Mouse (Mus musculus): Measurements from ENCODE around the gene 4930519G04Rik. TPM values are rescaled to one million over a fixed set of nuclear protein-coding genes. Genes with fewer than 3 reads are reported as not detected.
A peak's percentile ranks its signal among the peaks of the same experiment; 100 is the strongest.
"Not testable (repeated sequence)": the region's sequence is repeated elsewhere in the genome, so short reads cannot be mapped to it uniquely, and the experiment has no call there.

Gene 4930519G04Rik
- polyA plus RNA-seq (2015; fragmentation: Nextera tagmentation; extraction: Ambion mirVana) = not detected in 2 replicates

GRCm38 (mm10) chr5:114853364-114853763 is at the start of gene 4930519G04Rik:
Gene 4930519G04Rik, plus strand, starts transcription at chr5:114853664.
- not testable (repeated sequence) for H3K36me3 ChIP-seq; H3K4me3 ChIP-seq (replicated peaks); H3K9ac ChIP-seq; H3K27me3 ChIP-seq; ATAC-seq (ENCODE audit: insufficient number of reproducible peaks, low FRiP score, low TSS enrichment, low read depth); H3K9me3 ChIP-seq (replicated peaks); H3K27ac ChIP-seq (replicated peaks); H3K4me2 ChIP-seq (replicated peaks); H3K4me1 ChIP-seq
- 70% methylated on average over 3 of the region's 5 CpGs for WGBS

GRCm38 (mm10) chr5:114804335-114804734 is 49.1 kb upstream of the 4930519G04Rik start:
- peaks cover 39% of the 10 kb centered on the region for H3K4me1 ChIP-seq
- H3K4me2 ChIP-seq (replicated peaks) = no peak overlapping the region
- H3K9me3 ChIP-seq (replicated peaks) = no peaks in the 10 kb centered on the region
- no peak for ATAC-seq (ENCODE audit: insufficient number of reproducible peaks, low FRiP score, low TSS enrichment, low read depth)
- H3K4me3 ChIP-seq (replicated peaks) = no peak overlapping the region
- H3K27ac ChIP-seq (replicated peaks) = no peak overlapping the region
- H3K9ac ChIP-seq = no peak overlapping the region
- 77% methylated on average over 13 of the region's 13 CpGs for WGBS
- H3K36me3 ChIP-seq = peaks cover 74% of the 10 kb centered on the region
- no peaks in the 10 kb centered on the region for H3K27me3 ChIP-seq

- Histone ChIP-seq H3K4me1 (peaks cover 39% of the 10 kb centered on the region), H3K4me2 (replicated peaks) (no peak overlapping the region), H3K27me3 (no peaks in the 10 kb centered on the region), H3K9me3 (replicated peaks) (no peaks in the 10 kb centered on the region), H3K27ac (replicated peaks) (peak overlapping the region; percentile 22; the same call in 1 of the 2 replicates), H3K9ac (no peak overlapping the region), H3K36me3 (peaks cover 67% of the 10 kb centered on the region), H3K4me3 (replicated peaks) (no peak overlapping the region)
- no peak for ATAC-seq (ENCODE audit: insufficient number of reproducible peaks, low FRiP score, low TSS enrichment, low read depth)
- 32% methylated on average over 3 of the region's 3 CpGs for WGBS
These were observed 48.5 kb upstream of the 4930519G04Rik start for GRCm38 (mm10) chr5:114804958-114805357.

GRCm38 (mm10) chr5:114805436-114806350 is 47.8 kb upstream of the 4930519G04Rik start:
- Histone ChIP-seq H3K9me3 (replicated peaks) (no peaks in the 10 kb centered on the region), H3K4me1 (peaks cover 39% of the 10 kb centered on the region), H3K4me2 (replicated peaks) (no peak overlapping the region), H3K36me3 (peaks cover 64% of the 10 kb centered on the region), H3K27ac (replicated peaks) (peak overlapping the region; percentile 61), H3K27me3 (no peaks in the 10 kb centered on the region), H3K9ac (no peak overlapping the region), H3K4me3 (replicated peaks) (no peak overlapping the region)
- no peak for ATAC-seq (ENCODE audit: insufficient number of reproducible peaks, low FRiP score, low TSS enrichment, low read depth)
- 55% methylated on average over 15 of the region's 15 CpGs for WGBS

DNA sequence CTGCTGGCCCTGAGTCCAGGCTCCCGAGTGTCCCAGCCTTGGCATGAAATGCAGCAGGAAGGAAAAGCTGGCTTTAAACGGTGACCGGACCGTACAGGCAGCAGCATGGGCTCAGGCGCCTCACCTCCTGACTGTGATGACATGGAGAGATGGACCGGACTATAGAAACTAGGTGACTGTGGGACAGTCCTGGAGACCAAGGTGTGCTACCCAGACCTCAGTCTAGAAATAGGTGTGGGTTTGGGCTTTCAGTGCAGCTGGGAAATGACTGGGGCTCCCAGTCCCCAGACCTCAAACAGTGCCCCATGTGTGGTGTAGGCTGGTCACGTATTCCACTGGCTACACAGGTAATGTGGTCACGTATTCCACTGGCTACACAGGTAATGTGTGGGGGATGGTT is 46.8 kb upstream of the 4930519G04Rik start:
- no peak overlapping the region for H3K4me2 ChIP-seq (replicated peaks)
- H3K9ac ChIP-seq = no peak overlapping the region

GRCm38 (mm10) chr5:114807063-114807462 is 46.4 kb upstream of the 4930519G04Rik start:
- Histone ChIP-seq H3K9ac (no peak overlapping the region), H3K9me3 (replicated peaks) (no peaks in the 10 kb centered on the region), H3K36me3 (peaks cover 61% of the 10 kb centered on the region), H3K27ac (replicated peaks) (peak overlapping the region; percentile 75), H3K4me1 (peaks cover 41% of the 10 kb centered on the region), H3K4me2 (replicated peaks) (no peak overlapping the region), H3K4me3 (replicated peaks) (no peak overlapping the region), H3K27me3 (no peaks in the 10 kb centered on the region)
- no peak for ATAC-seq (ENCODE audit: insufficient number of reproducible peaks, low FRiP score, low TSS enrichment, low read depth)
- 38% methylated on average over 9 of the region's 9 CpGs for WGBS

More for the DNA sequence above, 46.8 kb upstream of the 4930519G04Rik start:
- no peak for ATAC-seq (ENCODE audit: insufficient number of reproducible peaks, low FRiP score, low TSS enrichment, low read depth)
- Histone ChIP-seq H3K9me3 (replicated peaks) (no peaks in the 10 kb centered on the region), H3K27me3 (no peaks in the 10 kb centered on the region), H3K4me3 (replicated peaks) (no peak overlapping the region), H3K27ac (replicated peaks) (peak overlapping the region; percentile 75), H3K36me3 (peaks cover 65% of the 10 kb centered on the region), H3K4me1 (peaks cover 39% of the 10 kb centered on the region)
- WGBS = 79% methylated on average over 8 of the region's 8 CpGs

GRCm38 (mm10) chr5:114807468-114807867 is 46.0 kb upstream of the 4930519G04Rik start:
- Histone ChIP-seq H3K9ac (no peak overlapping the region), H3K9me3 (replicated peaks) (no peaks in the 10 kb centered on the region), H3K4me3 (replicated peaks) (no peak overlapping the region), H3K36me3 (peaks cover 57% of the 10 kb centered on the region), H3K27ac (replicated peaks) (peak overlapping the region; percentile 75), H3K4me2 (replicated peaks) (no peak overlapping the region), H3K27me3 (no peaks in the 10 kb centered on the region), H3K4me1 (peaks cover 44% of the 10 kb centered on the region)
- 22% methylated on average over 8 of the region's 8 CpGs for WGBS
- no peak for ATAC-seq (ENCODE audit: insufficient number of reproducible peaks, low FRiP score, low TSS enrichment, low read depth)

- no peak for ATAC-seq (ENCODE audit: insufficient number of reproducible peaks, low FRiP score, low TSS enrichment, low read depth)
- Histone ChIP-seq H3K4me1 (peaks cover 48% of the 10 kb centered on the region), H3K27me3 (no peaks in the 10 kb centered on the region), H3K36me3 (peaks cover 53% of the 10 kb centered on the region), H3K4me3 (replicated peaks) (no peak overlapping the region), H3K9me3 (replicated peaks) (no peaks in the 10 kb centered on the region), H3K9ac (no peak overlapping the region), H3K27ac (replicated peaks) (no peak overlapping the region), H3K4me2 (replicated peaks) (no peak overlapping the region)
- 46% methylated on average over 6 of the region's 6 CpGs for WGBS
These were observed 45.6 kb upstream of the 4930519G04Rik start for GRCm38 (mm10) chr5:114807893-114808292.

DNA sequence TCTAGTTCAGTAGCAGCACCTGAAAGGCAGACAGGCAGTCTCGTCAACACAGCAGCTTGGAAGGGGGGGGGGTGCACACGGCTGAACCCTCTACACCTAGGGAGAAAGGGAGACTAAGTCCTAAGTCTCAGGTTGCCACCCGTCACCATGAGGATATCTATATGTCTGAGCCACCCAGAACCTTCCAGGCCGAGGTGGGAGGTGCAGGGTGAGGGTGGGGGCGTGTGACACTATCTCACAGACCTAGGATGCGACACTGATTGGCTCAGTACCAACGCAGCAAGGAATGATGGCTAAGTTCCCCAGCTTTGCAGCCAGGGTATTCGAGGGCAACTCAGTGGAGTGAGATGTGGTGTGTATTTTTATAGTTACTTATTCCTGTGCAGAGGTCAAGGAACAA is 45.1 kb upstream of the 4930519G04Rik start:
- 67% methylated on average over 8 of the region's 8 CpGs for WGBS
- Histone ChIP-seq H3K9me3 (replicated peaks) (no peaks in the 10 kb centered on the region), H3K36me3 (peaks cover 48% of the 10 kb centered on the region), H3K9ac (no peak overlapping the region), H3K4me2 (replicated peaks) (no peak overlapping the region), H3K4me1 (peaks cover 49% of the 10 kb centered on the region), H3K4me3 (replicated peaks) (no peak overlapping the region), H3K27ac (replicated peaks) (no peak overlapping the region), H3K27me3 (no peaks in the 10 kb centered on the region)
- ATAC-seq (ENCODE audit: insufficient number of reproducible peaks, low FRiP score, low TSS enrichment, low read depth) = no peak

GRCm38 (mm10) chr5:114809181-114809756 is 44.2 kb upstream of the 4930519G04Rik start:
- 73% methylated on average over 10 of the region's 10 CpGs for WGBS
- no peak for ATAC-seq (ENCODE audit: insufficient number of reproducible peaks, low FRiP score, low TSS enrichment, low read depth)
- no peak overlapping the region for H3K27ac ChIP-seq (replicated peaks)

GRCm38 (mm10) chr5:114809826-114810225 is 43.6 kb upstream of the 4930519G04Rik start:
- Histone ChIP-seq H3K27me3 (no peaks in the 10 kb centered on the region), H3K9ac (no peak overlapping the region), H3K4me2 (replicated peaks) (no peak overlapping the region), H3K36me3 (peaks cover 33% of the 10 kb centered on the region), H3K9me3 (replicated peaks) (no peaks in the 10 kb centered on the region), H3K27ac (replicated peaks) (no peak overlapping the region), H3K4me3 (replicated peaks) (no peak overlapping the region), H3K4me1 (peaks cover 47% of the 10 kb centered on the region)
- ATAC-seq (ENCODE audit: insufficient number of reproducible peaks, low FRiP score, low TSS enrichment, low read depth) = no peak
- 86% methylated on average over 5 of the region's 5 CpGs for WGBS

More at GRCm38 (mm10) chr5:114809181-114809756, 44.2 kb upstream of the 4930519G04Rik start:
- H3K4me1 ChIP-seq = peaks cover 49% of the 10 kb centered on the region
- peaks cover 39% of the 10 kb centered on the region for H3K36me3 ChIP-seq
- H3K9ac ChIP-seq = no peak overlapping the region
- no peaks in the 10 kb centered on the region for H3K9me3 ChIP-seq (replicated peaks)
- no peaks in the 10 kb centered on the region for H3K27me3 ChIP-seq
- no peak overlapping the region for H3K4me2 ChIP-seq (replicated peaks)
- no peak overlapping the region for H3K4me3 ChIP-seq (replicated peaks)
